Mouse (Mus musculus): Measurements from ENCODE around the gene Rab17.

- TF ChIP-seq POLR2A (IDR thresholded peaks at IDR 0.05; ENCODE audit: insufficient read depth, low read length) (no peak), CTCF (IDR thresholded peaks at IDR 0.05; ENCODE audit: low read depth, low read length) (no peak)
These were observed 46.1 kb upstream of the Rab17 start for GRCm38 (mm10) chr1:91015571-91015970.
